Mouse (Mus musculus): ENCODE measurements around the gene Fanci.

DNA sequence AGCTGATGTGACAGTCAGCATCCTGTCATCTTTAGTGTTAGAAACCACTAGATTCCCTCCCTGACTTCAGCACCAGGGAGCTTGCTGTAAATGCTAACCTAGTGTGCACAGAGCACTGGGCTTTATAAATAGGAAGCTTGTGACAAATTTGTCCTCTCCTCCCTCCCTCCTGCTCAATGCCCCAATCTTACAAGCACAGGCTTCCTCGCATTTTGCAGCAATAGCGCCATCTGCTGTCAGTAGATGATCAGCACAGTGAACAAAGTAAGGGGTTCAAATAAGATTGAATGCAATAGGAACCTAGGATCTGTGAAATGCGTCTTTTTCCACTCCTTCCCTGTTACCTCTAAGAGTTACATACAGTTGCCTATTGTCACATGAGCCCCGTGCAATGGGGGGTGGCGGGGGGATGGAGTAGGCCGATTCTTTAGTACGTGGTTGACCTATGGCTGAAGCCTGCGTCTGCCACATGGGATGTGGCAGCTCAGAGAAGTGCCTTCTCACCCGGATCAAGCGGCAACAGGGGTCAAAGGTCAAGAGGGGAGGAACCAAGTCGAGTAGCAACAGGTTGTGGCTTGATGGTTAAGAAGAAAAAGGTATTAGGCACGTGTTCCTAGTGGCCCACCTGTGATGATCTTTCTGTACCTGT is 41.9 kb upstream of the Fanci start:
- TF ChIP-seq CTCF (IDR thresholded peaks at IDR 0.05; ENCODE audit: control insufficient read depth, insufficient read depth, insufficient replicate concordance, low read depth, low read length), result peak; percentile 50; the same call in 1 of the 2 replicates
- no peak for TF ChIP-seq POLR2A (IDR thresholded peaks at IDR 0.05; ENCODE audit: control insufficient read depth, low read depth, low read length)
